Mouse (Mus musculus) bone marrow macrophage, adult 2 months (primary cell): ENCODE measurements at regions not wholly inside any gene's neighbourhood (a gene's known extent, or its start where the extent isn't known, plus 50 kb on each side); places are given as distances from the start of the nearest gene placed in this dataset.

ENCODE experiments used
- CTCF ChIP-seq: IDR thresholded peaks from 2 replicates; pipeline ENCODE4 v1.5.1; 2012; ENCODE audit warnings: low read depth, mild to moderate bottlenecking, low read length, moderate library complexity
- POLR2A ChIP-seq: IDR thresholded peaks from 2 replicates; pipeline ENCODE4 v1.6.1; 2012; ENCODE audit warnings: mild to moderate bottlenecking, low read depth, low read length, borderline replicate concordance

- TF ChIP-seq POLR2A (no peak), CTCF (no peak)
Measured at GRCm38 (mm10) chr6:31051771-31052170, 92.9 kb upstream of the Klf14 start.
